Mouse (Mus musculus) left cerebral cortex, adult 11 months (tissue): ENCODE measurements around the gene Tedc2.

Experiments
- DNase-seq: peaks from one replicate; pipeline ENCODE4 v3.0.0; 2022; ENCODE audit warnings: low spot score

The Tedc2 gene

DNA sequence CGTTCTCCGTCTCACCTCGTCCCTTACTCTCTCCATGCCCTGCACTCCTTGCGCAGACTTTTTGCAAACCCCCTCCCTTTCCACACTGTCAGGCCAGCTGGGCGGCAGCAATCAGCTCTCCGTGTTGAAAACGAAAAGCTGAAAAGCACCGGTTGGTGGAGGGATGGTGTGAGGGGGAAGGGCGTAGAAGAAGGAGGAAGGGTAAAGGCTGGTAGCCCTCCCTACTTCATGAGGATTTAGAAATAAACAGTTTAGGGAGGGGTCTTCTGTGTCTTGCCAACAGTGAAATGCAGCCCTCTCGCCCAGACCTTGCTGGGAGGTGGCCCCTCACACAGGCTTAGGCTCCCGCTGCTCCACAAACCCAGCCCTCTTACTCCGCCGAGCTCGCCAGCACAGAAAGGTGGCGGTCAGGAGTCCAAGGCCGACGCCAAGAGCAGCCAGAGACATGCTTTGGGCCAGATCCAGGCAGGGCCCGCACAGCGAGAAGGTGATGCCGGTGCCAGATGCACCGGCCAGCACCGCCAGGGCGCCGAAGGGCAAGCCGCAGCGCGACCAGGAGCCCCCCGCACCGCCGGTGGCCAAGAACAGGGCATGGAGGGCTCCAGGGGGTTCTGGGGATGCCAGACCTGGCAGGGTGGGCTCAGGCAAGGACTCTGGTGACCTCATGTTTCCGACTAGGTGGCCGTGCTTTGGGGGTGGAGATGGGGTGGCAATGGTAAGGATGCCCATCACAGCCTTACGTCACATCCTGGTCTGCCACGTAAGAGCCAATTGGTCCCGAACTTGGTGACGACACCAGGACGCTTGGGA, 8.8 kb downstream of the Tedc2 start:
- peak; percentile 85 for DNase-seq

GRCm38 (mm10) chr17:24210591-24210990, 10.1 kb downstream of the Tedc2 start:
- DNase-seq = no peak

DNA sequence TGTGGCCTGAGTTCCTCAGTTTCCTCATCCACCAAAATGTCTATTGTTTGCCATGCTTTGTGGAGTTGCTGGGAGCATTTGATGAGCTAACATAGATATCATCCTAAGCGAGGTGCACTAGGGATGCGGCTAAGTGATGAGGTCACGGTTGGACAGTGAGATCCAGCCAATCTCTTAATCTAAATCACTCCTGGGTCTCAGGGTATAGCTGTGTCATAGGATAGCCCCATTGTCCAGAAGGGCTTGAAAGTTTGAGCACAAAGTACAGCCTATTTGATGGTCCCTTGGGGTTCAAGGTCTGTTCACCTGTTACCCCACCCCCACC, 10.8 kb downstream of the Tedc2 start:
- no peak for DNase-seq

GRCm38 (mm10) chr17:24209043-24209915, 11.4 kb downstream of the Tedc2 start, which contains the start of gene Ntn3:
TSS of gene Ntn3 (minus strand) at chr17:24209531.
- DNase-seq = no peak

DNA sequence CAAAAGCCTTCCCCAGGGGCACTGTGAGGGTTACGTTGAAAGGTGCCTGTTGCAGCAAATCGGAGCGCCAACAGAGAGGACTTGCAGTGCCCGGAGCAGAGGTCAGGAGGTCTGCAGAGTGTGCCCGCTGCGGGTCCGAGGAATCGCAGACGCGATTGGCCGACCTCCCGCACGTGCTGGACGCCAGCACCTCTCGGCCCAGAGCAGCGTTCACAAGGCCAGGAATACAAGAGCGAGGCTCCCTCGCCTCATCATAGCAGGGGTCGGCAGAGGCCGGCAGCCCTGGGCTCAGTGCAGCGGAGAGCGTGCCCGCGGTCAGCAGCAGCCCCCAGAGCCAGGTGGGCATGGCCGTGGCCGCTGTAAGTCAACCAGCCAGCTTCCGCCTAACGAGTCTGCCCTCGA, 12.0 kb downstream of the Tedc2 start:
- DNase-seq = no peak

DNA sequence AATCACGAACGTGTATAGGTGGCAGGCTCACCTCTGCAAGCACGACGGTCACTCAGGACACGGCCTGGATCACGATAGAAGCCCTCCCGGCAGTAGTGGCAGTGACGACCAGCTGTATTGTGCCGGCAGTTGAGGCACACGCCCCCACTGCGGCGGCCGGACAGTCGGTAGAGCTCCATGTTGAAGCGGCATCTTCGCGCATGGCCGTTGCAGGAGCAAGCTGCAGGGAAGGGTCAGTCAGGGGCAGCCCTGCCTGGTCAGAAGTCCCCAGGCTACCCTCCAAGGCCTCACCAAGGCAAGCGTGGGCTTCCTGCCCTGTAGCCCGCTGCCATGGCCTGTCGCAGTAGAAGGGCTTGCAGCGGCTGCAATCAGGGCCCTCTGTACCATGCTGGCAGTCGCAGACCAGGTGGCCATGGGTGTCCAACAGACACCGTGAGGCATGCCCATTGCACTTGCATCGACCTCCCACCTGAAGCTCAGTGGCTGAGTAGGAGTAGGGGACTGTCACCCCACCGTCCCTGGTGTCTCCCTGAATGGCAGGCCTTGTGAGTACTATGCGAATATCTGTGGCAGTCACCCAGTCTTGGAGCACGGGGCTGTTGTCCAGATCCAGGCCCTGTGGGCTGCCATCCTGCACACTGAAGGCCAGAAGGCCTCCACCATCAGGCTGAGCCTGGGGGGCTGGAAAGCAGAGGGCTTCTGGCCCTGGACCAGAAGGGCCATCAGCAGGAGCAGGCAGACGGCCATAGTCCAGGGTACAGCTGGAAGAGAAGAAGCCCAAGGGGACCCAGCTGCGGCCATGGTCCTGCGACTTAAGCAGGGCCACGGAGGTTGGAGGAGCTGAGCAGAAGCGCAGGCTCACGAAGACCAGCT, 12.6 kb downstream of the Tedc2 start:
- no peak for DNase-seq

DNA sequence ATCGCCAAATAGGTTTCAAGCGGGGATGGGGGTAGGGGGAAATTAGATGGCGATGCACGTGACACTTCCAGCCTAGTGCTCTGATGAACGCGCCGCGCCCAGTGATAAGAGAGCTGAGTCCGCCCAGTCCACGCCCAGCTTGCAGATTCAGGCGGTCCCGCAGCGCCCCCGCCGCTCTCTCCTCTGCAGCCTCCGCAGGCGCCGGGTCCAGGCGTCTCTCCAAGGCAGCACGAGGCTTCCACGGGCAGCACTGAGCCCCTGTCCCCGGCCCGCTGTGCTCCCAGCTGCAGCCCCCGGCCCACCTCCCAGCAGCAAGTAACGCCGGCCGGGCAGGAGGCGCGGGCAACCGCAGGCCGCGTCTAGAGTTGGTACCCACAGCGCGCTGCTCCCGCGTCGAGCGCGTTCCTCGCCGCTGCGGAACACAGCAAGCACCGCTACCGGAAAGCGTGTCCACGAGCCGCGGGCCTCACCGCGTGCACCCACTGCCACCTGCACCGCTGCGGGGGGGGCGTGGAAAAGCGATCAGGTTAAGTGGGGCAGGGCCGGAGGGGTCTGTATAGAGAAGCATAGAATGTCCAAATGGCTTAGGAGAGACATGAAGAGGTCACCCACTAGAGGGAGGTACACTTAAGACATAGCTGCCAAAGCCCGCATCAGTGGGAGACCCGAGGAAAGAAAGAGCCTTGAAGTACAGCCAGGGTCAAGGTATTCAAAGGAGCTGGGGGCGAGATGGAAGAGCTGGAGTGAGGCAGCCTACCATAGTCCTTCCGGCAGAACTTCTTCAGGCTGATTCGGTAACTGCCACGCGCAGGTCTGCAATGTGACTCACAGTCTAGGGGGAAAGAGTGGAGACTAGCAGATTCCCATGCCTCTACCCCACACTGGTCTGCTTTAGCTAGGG, 13.9 kb downstream of the Tedc2 start:
- peak; percentile 64 for DNase-seq

- no peak for DNase-seq
These were observed 14.7 kb downstream of the Tedc2 start for GRCm38 (mm10) chr17:24205908-24206361.

DNA sequence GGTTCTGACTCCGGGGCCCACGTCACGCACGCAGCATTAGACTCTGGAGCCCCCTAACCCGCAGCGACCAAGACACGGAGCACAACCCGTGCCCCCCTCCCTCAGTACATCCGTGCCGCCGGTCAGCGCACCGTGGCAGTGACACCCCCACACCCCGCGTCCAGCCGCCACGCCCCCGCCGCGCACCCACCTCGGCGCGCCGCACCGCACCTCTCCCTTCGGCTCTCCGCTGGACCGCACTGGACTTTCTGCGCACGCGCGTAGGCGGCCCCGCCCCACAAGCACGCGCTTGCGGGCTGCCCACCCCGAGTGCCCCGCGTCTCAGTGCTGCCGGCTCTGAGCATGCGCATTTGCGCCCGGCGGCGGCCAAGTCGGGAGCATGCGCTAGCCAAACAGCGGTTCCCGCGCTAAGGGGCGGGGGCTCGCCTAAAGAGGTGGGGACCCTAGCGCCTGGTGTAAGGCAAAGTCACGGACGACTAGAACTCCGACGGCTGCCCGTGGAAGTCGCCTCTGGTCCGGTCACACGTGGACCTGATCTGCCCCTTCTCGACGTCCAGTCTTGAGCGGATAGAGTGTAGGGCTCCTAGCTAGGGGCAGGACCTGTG, 15.3 kb downstream of the Tedc2 start, which contains the start of gene Tbc1d24:
Tbc1d24 (minus strand) TSS at position 279 of the 605 bp plus-strand sequence.
- peak; percentile 88 for DNase-seq

- no peak for DNase-seq
These were observed 15.8 kb downstream of the Tedc2 start for GRCm38 (mm10) chr17:24204846-24205245.

- no peak for DNase-seq
These were observed 16.8 kb downstream of the Tedc2 start for GRCm38 (mm10) chr17:24203611-24204534.

GRCm38 (mm10) chr17:24203068-24203467, 17.6 kb downstream of the Tedc2 start:
- no peak for DNase-seq

DNA sequence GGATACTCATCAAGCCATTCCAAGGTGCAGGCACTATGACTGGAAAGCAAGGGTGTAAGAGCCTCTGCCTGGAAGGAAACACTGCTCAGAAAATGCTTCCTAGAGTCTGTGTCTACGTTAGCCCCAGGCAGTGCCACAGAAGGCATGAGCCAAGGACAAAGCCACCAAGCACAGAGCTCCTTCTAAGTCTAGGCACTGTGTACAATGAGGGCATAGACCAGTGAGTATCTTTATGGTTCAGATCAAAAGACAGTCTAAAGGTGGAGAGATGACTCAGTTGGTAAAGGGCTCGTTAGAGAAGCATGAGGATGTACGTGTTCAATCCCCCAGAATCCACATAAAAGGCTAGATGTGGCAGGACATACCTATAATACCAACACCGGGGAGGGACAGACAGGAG, 19.6 kb downstream of the Tedc2 start:
- no peak for DNase-seq

DNA sequence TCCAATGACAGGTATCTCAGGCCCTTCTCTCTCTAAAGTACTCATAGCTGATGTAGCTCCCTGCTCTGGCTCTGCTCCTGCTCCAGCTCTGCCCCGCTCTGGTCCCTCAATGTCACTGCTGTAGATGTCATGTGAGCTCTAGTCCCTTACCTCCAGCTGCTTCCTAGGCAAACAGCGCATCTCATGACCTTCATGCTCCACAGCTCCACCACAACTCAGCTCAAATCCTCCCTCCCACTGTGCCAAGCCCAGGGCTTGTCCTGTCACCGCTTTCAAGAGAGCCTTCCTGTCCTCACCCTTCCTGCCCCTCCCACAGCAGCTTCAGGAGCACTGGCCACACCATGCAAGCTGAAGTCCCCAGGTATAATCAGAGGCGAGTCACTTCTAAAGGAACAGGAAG, 20.9 kb downstream of the Tedc2 start:
- no peak for DNase-seq

DNA sequence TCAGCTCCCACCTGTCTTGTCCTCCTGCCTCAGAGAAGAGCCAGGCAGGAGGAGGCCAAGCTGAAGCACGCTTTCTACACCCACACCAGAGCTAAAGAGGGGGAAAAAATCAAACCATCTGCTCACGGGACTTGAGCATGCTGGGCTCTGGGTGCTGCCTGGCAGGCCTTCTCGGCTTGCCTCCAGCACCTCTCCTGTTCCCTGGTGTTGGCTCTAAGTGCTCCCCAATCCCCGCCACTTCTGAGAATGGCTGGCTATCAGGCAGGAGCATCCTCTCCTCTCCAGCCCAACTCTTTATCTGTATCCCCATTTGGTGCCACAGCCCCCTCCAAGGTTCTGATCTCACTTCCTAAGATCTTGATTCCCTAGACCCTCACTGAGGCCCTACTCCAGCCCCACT, 21.4 kb downstream of the Tedc2 start:
- DNase-seq = peak; percentile 67

DNA sequence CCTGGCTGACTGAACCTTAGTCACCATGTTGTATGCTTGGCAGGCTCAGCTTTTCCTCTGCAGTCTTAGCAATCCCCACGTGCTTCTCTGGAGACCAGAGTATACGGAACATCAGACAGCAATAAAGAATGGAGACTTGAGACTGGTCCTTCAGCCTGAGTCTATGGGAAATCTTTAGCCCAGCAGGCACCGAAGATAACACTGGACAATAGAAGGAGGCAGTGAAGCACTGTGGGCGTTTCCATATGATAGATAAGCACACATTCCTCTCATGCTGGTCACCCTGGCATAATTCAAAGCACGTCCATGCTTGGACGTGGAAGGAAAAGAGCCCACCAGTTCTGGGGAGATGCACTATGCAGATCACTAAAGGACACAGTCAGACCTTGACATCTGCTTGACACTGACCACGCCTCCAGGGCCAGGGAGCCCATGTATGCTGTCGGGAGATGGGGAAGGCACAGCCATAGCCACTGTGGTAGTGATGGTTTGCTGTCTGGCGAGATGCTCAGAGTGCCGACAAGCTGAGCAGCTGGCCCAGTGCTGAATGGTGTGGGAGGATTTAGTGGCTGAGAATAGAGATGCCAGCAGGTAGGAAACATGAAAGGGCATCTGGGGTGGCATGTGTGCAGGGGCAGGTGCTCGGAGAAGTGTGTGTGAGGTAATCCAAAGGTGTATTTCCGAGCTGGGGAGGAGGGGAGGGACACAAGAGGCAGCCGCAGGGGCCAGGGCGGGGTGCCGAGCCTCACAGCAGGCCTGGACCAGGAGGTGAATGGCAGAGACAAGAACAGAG, 23.4 kb downstream of the Tedc2 start:
- peak; percentile 24 for DNase-seq

GRCm38 (mm10) chr17:24195349-24195748, 25.3 kb downstream of the Tedc2 start:
- no peak for DNase-seq

GRCm38 (mm10) chr17:24193769-24194168, 26.9 kb downstream of the Tedc2 start:
- DNase-seq = no peak

- DNase-seq = no peak
These were observed 27.4 kb downstream of the Tedc2 start for GRCm38 (mm10) chr17:24193268-24193667.
